Mouse (Mus musculus): Measurements from ENCODE around the gene Cep131. TPM values are rescaled to one million over a fixed set of nuclear protein-coding genes. Genes with fewer than 3 reads are reported as not detected.

Cep131 gene
- polyA plus RNA-seq, 1 experiment from 2014 or later = 52.6 TPM

DNA sequence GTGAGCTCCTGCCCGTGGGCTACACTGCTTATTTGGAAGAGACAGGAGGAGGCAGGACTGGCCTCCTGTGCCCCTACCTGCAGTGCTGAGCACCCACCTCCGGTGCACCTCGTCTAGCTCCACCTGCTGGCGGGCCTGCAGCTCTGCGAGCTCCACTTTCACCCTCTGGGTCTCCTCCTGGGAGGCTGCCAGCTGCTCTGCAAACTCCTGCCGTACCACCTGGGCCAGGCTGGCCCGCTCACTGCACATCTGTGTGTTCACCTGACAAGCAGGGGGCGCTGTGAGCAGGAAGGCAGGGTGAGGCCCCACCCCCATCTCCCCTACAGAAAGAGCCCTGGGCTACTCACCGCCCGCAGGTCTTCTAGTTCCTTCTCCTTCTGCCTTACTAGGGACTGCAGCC is 21.3 kb downstream of the Cep131 start:
- 43% methylated on average over 10 of the region's 10 CpGs for WGBS
- Histone ChIP-seq H3K9ac (replicated peaks) (no peak overlapping the region), H3K4me2 (replicated peaks) (no peak overlapping the region), H3K27ac (replicated peaks) (no peak overlapping the region), H3K36me3 (peaks cover 75% of the 10 kb centered on the region), H3K4me3 (no peak overlapping the region), H3K27me3 (no peaks in the 10 kb centered on the region), H3K9me3 (no peaks in the 10 kb centered on the region), H3K4me1 (no peaks in the 10 kb centered on the region)
- no peak; the same call in 1 of the 2 replicates for ATAC-seq (ENCODE audit: low FRiP score, low read depth)

DNA sequence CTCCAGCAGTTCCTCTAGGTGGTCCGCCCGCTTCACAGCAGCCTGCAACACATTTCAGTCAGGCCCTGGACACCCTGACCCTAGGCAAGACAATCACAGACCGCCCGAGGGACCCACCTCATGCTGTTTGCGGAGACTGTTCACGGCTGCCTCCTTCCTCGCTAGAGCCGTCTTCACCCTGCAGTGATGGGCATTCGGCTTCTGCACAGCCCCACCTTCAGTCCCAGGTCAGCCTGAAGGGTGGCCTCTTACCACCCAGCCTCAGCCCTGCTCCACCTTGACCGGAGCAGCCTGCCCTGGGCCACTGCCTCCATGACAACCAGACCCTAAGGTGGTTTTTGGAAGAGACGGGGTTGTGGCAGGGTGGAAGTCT is 22.0 kb downstream of the Cep131 start:
- Histone ChIP-seq H3K27ac (replicated peaks) (no peak overlapping the region), H3K4me3 (no peak overlapping the region), H3K9me3 (no peaks in the 10 kb centered on the region), H3K9ac (replicated peaks) (no peak overlapping the region), H3K4me1 (no peaks in the 10 kb centered on the region), H3K27me3 (no peaks in the 10 kb centered on the region), H3K36me3 (peaks cover 69% of the 10 kb centered on the region), H3K4me2 (replicated peaks) (no peak overlapping the region)
- ATAC-seq (ENCODE audit: low FRiP score, low read depth) = no peak
- WGBS = 92% methylated on average over 11 of the region's 11 CpGs

DNA sequence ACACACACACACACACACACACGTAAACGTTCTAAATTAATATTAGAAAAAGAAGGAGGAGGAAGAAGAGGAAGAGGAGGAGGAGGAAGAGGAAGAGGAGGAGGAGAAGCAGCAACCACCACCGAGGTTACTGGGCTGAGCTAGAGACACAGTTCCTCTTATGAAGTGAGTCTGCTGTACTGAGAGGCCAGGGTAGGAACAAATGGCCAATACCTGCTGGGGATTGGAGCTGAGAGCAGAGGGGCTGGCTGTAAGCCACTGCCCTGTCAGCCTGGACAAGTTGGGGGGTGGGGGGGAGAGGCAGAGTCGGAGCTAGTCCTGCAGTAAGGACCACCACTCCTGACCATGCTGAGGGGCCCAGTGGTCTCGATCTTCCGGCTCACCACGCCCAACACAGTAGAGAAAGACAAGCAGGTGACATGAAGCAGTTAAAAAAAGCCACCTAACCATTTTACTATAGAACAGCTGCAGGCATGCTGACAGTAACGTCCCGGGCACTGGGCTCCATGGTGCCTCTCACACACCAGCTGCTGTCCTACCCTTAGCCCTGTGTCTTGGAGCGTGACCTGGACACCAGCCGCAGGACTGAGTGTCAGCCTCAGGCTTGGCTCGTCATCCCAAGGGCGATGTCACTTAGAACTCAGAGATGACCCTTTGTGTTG is 22.5 kb downstream of the Cep131 start:
- peaks cover 64% of the 10 kb centered on the region for H3K36me3 ChIP-seq

DNA sequence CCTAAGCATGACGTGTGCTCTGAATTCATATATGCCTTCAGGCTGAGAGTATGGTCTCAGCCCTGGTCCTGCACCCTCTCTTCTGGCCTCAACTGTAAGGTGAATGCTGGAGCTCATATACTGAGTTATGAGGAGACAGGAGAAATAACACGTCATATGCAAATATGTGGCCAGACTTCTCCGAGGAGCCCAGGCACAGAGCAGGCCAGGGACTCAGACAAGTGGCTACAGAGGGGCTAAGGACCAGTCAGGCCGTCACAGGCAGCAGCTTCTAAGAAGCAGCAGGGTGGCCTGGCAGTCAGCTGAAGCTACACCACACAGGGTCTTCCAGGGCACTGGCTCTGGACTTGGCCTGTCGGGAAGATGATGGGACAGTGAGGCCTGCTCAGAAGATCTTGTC is 23.3 kb downstream of the Cep131 start:
- H3K4me1 ChIP-seq = no peaks in the 10 kb centered on the region
- no peak overlapping the region for H3K4me3 ChIP-seq
- ATAC-seq (ENCODE audit: low FRiP score, low read depth) = no peak
- 84% methylated on average over 5 of the region's 5 CpGs for WGBS
- H3K4me2 ChIP-seq (replicated peaks) = no peak overlapping the region
- H3K36me3 ChIP-seq = peaks cover 56% of the 10 kb centered on the region
- no peaks in the 10 kb centered on the region for H3K9me3 ChIP-seq
- no peaks in the 10 kb centered on the region for H3K27me3 ChIP-seq
- H3K9ac ChIP-seq (replicated peaks) = no peak overlapping the region
- H3K27ac ChIP-seq (replicated peaks) = no peak overlapping the region

More for the DNA sequence above, 22.5 kb downstream of the Cep131 start:
- Histone ChIP-seq H3K4me2 (replicated peaks) (no peak overlapping the region), H3K9me3 (no peaks in the 10 kb centered on the region), H3K27me3 (no peaks in the 10 kb centered on the region), H3K27ac (replicated peaks) (no peak overlapping the region), H3K4me1 (no peaks in the 10 kb centered on the region), H3K9ac (replicated peaks) (no peak overlapping the region), H3K4me3 (no peak overlapping the region)
- WGBS = 92% methylated on average over 11 of the region's 13 CpGs
- ATAC-seq (ENCODE audit: low FRiP score, low read depth) = no peak

DNA sequence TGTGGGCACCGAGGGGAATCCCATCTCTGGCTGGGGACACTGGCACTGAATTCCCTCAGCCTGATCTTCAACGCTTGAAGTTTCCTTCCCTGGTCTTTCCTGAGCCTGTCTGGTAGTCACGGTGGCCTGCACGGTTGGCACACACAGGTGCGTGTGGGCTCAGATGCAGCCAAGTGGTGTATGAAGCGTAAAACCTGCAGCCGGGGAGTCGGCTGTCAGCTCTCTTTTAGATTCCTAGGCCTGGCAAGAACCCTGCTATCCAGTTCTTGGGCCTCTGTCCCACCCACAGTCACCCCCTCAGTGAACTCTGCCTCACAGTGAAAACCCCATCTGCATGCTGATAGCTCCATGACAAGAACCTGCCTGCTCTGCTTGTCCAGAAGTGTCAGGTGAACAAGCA is 26.0 kb downstream of the Cep131 start:
- no peak overlapping the region for H3K9ac ChIP-seq (replicated peaks)
- H3K4me2 ChIP-seq (replicated peaks) = no peak overlapping the region
- 91% methylated on average over 8 of the region's 8 CpGs for WGBS
- no peaks in the 10 kb centered on the region for H3K4me1 ChIP-seq
- no peak for ATAC-seq (ENCODE audit: low FRiP score, low read depth)
- H3K36me3 ChIP-seq = peaks cover 29% of the 10 kb centered on the region
- no peak overlapping the region for H3K4me3 ChIP-seq
- no peak overlapping the region for H3K27ac ChIP-seq (replicated peaks)
- H3K9me3 ChIP-seq = no peaks in the 10 kb centered on the region
- H3K27me3 ChIP-seq = no peaks in the 10 kb centered on the region

DNA sequence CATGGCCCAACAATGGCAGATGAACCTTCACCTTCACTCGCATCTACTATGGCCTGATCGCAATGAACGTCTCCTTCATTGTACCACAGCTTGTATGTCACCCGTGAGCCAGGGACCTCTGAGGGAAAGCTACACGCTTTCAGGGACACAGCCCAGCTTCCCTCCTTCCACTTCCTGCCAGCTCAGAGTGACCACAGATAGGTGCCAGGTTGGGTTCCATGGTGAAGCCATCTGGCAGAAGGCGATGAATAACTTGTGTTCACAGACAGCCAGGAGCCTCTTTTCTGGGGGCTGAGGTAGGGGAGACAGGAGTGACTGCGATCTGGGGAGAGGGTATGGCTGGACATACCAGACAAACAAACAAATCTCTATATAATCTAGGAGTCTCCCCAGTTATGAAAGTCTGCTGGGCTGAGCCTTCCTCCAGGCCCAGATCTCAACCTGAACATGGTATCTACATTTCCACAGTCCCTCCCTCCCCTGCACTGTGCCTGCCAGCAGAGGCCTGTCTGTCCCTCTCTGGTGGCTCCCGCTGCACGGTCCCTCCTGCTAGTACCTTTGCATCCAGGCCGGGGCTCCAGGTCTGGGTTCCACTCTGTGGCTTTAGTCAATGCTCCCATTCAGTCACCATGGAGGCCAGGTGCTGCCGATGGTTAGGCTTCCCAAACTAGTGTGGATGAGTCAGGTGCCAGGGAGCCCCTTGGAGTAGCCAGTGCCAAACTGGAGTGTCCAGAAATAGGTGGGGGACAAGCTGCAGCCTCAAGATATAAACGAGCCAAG is 30.5 kb downstream of the Cep131 start:
- no peak overlapping the region for H3K27ac ChIP-seq (replicated peaks)
- no peak overlapping the region for H3K4me3 ChIP-seq
- no peak overlapping the region for H3K9ac ChIP-seq (replicated peaks)
- H3K36me3 ChIP-seq = no peaks in the 10 kb centered on the region
- H3K4me2 ChIP-seq (replicated peaks) = no peak overlapping the region
- 90% methylated on average over 12 of the region's 12 CpGs for WGBS
- no peak for ATAC-seq (ENCODE audit: low FRiP score, low read depth)
- no peaks in the 10 kb centered on the region for H3K27me3 ChIP-seq
- H3K9me3 ChIP-seq = no peaks in the 10 kb centered on the region
- peaks cover 8% of the 10 kb centered on the region for H3K4me1 ChIP-seq

DNA sequence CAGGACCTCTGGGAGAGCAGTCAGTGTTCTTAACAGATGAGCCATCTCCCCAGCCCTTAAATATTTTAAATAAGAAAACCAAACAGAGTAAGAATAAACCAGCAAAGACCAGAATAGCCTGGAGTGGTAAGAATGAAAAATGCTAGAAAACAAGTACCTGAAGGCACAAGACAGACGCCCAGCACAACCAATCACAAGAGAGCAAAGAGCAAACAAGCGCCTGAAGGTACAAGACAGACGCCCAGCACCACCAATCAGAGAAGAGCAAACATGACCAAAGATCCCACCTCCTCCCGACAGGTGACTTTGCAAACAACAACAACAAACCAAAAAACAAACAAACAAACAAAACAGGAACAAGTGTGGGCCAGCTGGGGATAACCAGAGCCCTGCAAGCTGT is 32.8 kb downstream of the Cep131 start:
- peaks cover 10% of the 10 kb centered on the region for H3K27me3 ChIP-seq
- ATAC-seq (ENCODE audit: low FRiP score, low read depth) = no peak
- H3K4me2 ChIP-seq (replicated peaks) = no peak overlapping the region
- no peak overlapping the region for H3K4me3 ChIP-seq
- H3K27ac ChIP-seq (replicated peaks) = no peak overlapping the region
- WGBS = 82% methylated on average over 4 of the region's 4 CpGs
- H3K36me3 ChIP-seq = no peaks in the 10 kb centered on the region
- peaks cover 13% of the 10 kb centered on the region for H3K4me1 ChIP-seq
- H3K9ac ChIP-seq (replicated peaks) = no peak overlapping the region
- no peaks in the 10 kb centered on the region for H3K9me3 ChIP-seq

DNA sequence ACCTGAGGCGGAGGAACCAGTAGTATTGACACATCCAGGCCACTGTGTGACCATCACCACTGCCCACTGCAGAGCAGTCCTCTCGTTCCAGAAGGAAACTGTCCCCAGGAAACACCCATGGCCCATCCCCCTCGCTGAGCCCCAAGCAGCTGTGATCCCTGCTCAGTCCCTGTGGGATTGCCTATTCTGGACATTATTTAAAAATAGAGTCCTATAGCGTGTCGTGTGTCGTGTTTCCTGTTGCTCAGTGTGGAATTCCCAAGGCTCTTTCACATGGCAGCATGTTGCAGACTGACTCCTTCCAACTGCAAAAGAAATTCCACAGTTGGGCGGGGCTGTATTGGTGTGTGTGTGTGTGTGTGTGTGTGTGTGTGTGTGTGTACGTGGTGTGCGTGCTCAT is 34.4 kb downstream of the Cep131 start:
- WGBS = 83% methylated on average over 9 of the region's 9 CpGs
- no peak overlapping the region for H3K9ac ChIP-seq (replicated peaks)
- no peaks in the 10 kb centered on the region for H3K9me3 ChIP-seq
- no peak overlapping the region for H3K27ac ChIP-seq (replicated peaks)
- no peaks in the 10 kb centered on the region for H3K36me3 ChIP-seq
- H3K27me3 ChIP-seq = peaks cover 26% of the 10 kb centered on the region
- H3K4me2 ChIP-seq (replicated peaks) = no peak overlapping the region
- peaks cover 27% of the 10 kb centered on the region for H3K4me1 ChIP-seq
- ATAC-seq (ENCODE audit: low FRiP score, low read depth) = no peak
- H3K4me3 ChIP-seq = no peak overlapping the region

DNA sequence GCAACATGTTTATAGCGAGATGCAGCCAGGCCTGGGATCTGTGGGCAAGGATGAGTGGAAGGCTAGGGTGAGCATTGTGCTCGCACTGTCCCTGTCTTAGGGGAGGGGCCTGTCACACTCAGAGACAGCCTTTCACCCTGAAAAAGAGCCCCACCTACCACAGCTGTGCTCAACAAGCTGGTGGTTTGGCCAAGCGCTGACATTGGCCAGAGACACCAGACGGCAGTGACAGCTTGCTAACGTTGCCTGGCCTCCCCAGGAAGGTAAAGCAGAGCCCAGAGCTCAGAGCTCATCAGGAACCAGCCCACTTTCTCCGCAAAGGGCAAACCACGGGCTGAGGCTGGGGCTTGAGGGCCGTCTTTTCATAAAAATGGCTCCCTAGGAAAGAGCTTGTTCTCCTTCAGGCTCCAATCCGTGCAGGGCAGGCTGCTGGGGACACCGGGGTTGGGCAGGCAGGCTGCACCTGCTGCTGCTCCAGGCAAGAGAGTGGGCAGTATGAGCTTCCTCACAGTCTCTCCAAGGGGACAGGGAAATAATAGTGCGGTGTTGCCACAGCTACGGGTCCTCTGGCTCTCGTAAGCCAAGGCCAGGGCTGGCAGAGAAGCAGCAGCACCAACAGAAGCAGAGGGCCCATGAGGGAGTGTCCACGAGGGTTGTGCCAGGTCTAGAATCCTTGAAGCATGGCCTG is 35.4 kb downstream of the Cep131 start:
- Histone ChIP-seq H3K27me3 (peaks cover 30% of the 10 kb centered on the region), H3K4me2 (replicated peaks) (no peak overlapping the region), H3K4me3 (no peak overlapping the region), H3K9ac (replicated peaks) (0 out of 2 replicates have a peak overlapping the region, but pooled peaks have one; percentile 15), H3K27ac (replicated peaks) (peak overlapping the region; percentile 40; the same call in 1 of the 2 replicates), H3K4me1 (peaks cover 32% of the 10 kb centered on the region), H3K36me3 (no peaks in the 10 kb centered on the region), H3K9me3 (no peaks in the 10 kb centered on the region)
- WGBS = 44% methylated on average over 14 of the region's 14 CpGs
- ATAC-seq (ENCODE audit: low FRiP score, low read depth) = no peak

DNA sequence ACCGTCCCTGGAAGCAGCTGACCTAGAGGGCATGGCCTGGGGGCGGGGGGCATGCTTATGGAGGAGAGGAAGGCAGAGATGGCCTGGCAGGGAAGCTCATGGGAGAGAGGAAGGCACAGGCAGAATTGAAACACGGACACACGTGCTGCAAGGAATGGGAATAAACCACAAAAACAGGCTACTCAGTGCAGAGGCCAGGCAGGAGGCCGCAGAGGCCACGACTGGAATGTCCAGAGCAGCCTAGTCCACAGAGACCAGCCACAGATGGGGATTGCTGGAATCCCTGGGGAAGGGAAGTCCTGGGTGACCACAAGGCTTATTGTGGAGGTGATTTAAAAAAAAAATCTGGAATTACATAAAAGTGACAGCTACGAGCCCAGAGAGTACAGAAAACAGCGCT is 37.6 kb downstream of the Cep131 start:
- no peaks in the 10 kb centered on the region for H3K9me3 ChIP-seq
- ATAC-seq (ENCODE audit: low FRiP score, low read depth) = no peak
- no peak overlapping the region for H3K4me2 ChIP-seq (replicated peaks)
- no peak overlapping the region for H3K27ac ChIP-seq (replicated peaks)
- peaks cover 33% of the 10 kb centered on the region for H3K27me3 ChIP-seq
- no peaks in the 10 kb centered on the region for H3K36me3 ChIP-seq
- H3K9ac ChIP-seq (replicated peaks) = no peak overlapping the region
- H3K4me3 ChIP-seq = no peak overlapping the region
- 75% methylated on average over 8 of the region's 8 CpGs for WGBS
- peaks cover 45% of the 10 kb centered on the region for H3K4me1 ChIP-seq

DNA sequence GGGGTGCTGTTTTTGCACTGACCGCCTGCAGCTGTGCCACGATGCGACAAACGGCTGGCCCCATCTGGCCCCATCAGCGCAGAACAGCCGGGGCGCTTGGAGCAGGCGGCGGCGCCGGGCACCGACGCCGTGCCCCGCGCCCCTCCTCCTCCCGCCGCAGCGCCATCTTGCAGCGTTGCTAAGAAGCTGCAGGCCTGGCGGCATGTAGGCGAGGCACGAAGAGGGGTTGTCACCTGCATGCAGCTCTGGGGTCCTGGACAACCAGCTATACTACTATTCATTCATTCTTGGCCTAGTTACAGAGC is 38.4 kb downstream of the Cep131 start:
- Histone ChIP-seq H3K36me3 (no peaks in the 10 kb centered on the region), H3K4me2 (replicated peaks) (peak overlapping the region; percentile 96), H3K4me3 (peak overlapping the region; percentile 68), H3K9me3 (no peaks in the 10 kb centered on the region), H3K27me3 (peaks cover 33% of the 10 kb centered on the region), H3K9ac (replicated peaks) (peak overlapping the region; percentile 86), H3K27ac (replicated peaks) (no peak overlapping the region), H3K4me1 (peaks cover 45% of the 10 kb centered on the region)
- under 1% methylated on average over 12 of the region's 23 CpGs for WGBS
- peak; percentile 38; the same call in 1 of the 2 replicates for ATAC-seq (ENCODE audit: low FRiP score, low read depth)

All from midbrain, embryonic 12.5 days (tissue).